Mouse (Mus musculus): ENCODE data around the gene Il17a.

- TF ChIP-seq CTCF (IDR thresholded peaks at IDR 0.05; ENCODE audit: low read depth): no peak
- TF ChIP-seq EP300 (IDR thresholded peaks at IDR 0.05; ENCODE audit: low read depth): no peak
Measured at GRCm38 (mm10) chr1:20685393-20685792, 45.3 kb upstream of the Il17a start.

Data from liver, embryonic 14.5 days (tissue).